10 mouse cellular contexts compared by ENCODE assay signal in the genomic region with DNA sequence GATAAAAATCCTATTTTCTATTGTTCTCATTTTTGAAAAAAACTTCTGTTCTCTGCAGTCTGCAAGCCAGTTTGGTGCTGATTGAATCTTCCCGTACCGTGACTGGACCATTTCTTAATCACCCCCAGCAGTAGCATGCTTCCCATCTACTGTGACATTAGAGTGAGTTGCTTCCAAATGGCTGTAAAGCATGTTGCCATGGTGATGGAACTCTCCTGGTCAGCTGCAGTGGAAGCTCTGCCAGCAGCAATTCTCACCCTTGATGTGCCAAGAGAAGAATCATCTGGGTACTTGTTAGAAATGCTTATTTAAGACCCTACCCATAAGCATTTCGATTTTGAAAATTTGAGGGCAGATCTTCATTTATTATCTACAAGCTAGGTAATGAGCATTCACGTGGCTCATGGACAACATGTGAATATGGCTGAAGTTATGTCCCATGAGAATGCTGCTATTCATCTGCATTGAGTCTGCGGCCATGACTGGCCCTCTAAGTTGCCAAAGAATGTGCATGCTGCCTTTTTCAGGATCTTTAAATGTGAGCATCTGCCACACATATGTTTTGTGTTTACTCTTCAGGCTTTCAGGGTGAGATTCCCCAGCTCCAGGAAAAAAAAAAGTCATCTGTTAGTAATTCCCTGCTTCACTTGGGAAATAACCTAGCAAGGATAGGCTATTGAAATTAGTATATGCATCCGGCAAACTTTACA.
DNase-seq lines count a peak whose midpoint lies in the region.
"Had no signal": no experiment of that assay in that cellular context is flagged by ENCODE, and none has a peak within 500 bp of the region (broad histone marks: within the 10 kb centered on the region; RNA-seq: fewer than 3 reads in every experiment).

No protein-coding gene starts in this region.

- 72% methylated on average over 6 of the region's 6 CpGs for WGBS in heart, embryonic 10.5 days

- no peak overlapping the region for H3K27ac ChIP-seq in heart, embryonic 10.5 days

- H3K9me3 ChIP-seq in heart, embryonic 10.5 days, result no peaks in the 10 kb centered on the region

- H3K4me3 ChIP-seq in heart, embryonic 10.5 days, result no peak overlapping the region

- H3K4me1 ChIP-seq in heart, embryonic 10.5 days, result no peaks in the 10 kb centered on the region

- no peaks in the 10 kb centered on the region for H3K27me3 ChIP-seq in heart, embryonic 10.5 days (ENCODE audit: insufficient read depth, poor library complexity, severe bottlenecking)

- peak; percentile 16 for DNase-seq in heart, postnatal 4 days
- no peak for DNase-seq in heart, embryonic 10.5 days (ENCODE audit: low spot score)
- peak; percentile 3 for DNase-seq in embryo, embryonic 9.5 days (ENCODE audit: extremely low spot score)
- peak; percentile 16 for DNase-seq in hindlimb bud, embryonic 11.5 days (ENCODE audit: extremely low spot score, low read depth, low spot score)
- peak; percentile 1 for DNase-seq in retina, embryonic 14.5 days (ENCODE audit: low spot score)
- DNase-seq in spleen, adult 18-20 months, result no peak
- DNase-seq in testis, postnatal 14 days (ENCODE audit: low spot score), result no peak
- DNase-seq in kidney, postnatal 14 days, result no peak
- DNase-seq: kidney, postnatal 4 days; lung, postnatal 14 days had no signal

- H3K36me3 ChIP-seq in heart, embryonic 10.5 days, result no peaks in the 10 kb centered on the region

Comparison
In these comparisons a context has a peak if more than half of its experiments do, and no peak if none do; other contexts are left out.
1. DNase-seq: peak in heart, postnatal 4 days (single experiment), embryo, embryonic 9.5 days (single experiment), hindlimb bud, embryonic 11.5 days (single experiment) and retina, embryonic 14.5 days (single experiment); none in heart, embryonic 10.5 days (single experiment), spleen, adult 18-20 months (0 of 2), testis, postnatal 14 days (single experiment) and kidney, postnatal 14 days (single experiment).